Mouse (Mus musculus): Measurements from ENCODE around the gene Tekt5. TPM values are rescaled to one million over a fixed set of nuclear protein-coding genes. Genes with fewer than 3 reads are reported as not detected.

Gene Tekt5
- polyA plus RNA-seq, 1 experiment from 2014 or later: 0.32 TPM

DNA sequence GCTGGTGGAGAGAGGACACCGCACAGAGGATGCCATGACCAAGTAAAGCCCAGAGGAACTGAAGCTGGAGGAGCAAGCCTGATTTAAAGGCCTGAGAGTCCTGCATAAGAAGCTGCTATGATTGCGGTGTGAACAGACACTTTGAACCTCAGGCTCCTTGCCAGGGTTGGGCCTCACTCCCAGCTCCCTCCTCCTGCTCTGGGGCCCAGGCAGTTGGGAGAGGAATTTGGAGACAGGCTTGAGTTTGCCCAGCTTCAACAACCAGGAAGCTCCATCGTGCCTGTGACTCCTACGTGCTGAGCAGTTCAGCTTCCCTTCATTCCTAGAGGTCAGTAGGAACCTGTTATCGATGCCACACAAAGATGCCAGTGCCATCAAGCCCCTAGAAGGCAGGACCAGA, 45.9 kb downstream of the Tekt5 start:
- Histone ChIP-seq H3K4me1 (ENCODE audit: control insufficient read depth in 2 of 2, insufficient read depth in 2 of 2, low read length in 2 of 2) (peaks cover 22 to 25% of the 10 kb centered on the region in 2 experiments), H3K4me2 (ENCODE audit: low read length) (peak overlapping the region; percentile 34)
- peak; percentile 11; the same call in 1 of the 2 replicates for ATAC-seq (ENCODE audit: insufficient number of reproducible peaks, insufficient read depth, low FRiP score, low read depth)

DNA sequence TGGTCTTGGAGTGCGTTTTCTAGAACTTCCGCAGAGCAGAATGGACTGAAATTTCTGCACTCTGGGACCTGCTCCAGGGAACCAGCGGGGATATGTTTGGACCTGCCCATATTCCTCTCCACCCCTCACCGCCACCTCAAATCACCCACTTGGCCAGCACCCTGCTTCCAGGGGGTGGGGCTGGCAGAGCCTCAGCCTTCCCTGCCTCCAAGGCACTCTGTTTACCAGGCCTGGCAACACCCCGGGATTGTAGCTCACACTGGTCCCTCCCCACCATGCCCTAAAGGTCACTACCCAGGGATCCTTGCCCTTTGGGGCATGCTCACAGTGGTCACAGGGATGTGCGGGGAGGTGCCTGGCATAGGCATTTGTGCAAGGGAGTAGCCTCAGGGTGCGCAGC, 47.7 kb downstream of the Tekt5 start:
- H3K27me3 ChIP-seq (ENCODE audit: control insufficient read depth, insufficient read depth, low read length): no peaks in the 10 kb centered on the region
- no peaks in the 10 kb centered on the region for H3K36me3 ChIP-seq (ENCODE audit: control insufficient read depth, insufficient read depth, low read length)
- H3K9ac ChIP-seq (ENCODE audit: low read length): no peak overlapping the region
- no peak overlapping the region for H3K4me2 ChIP-seq (ENCODE audit: low read length)
- ATAC-seq (ENCODE audit: insufficient number of reproducible peaks, insufficient read depth, low FRiP score, low read depth): no peak
- no peak overlapping the region for H3K27ac ChIP-seq (replicated peaks in 1 of 2; ENCODE audit: control insufficient read depth in 1 of 2, insufficient read depth in 1 of 2, low read depth in 2 of 2, low read length in 2 of 2)
- H3K4me3 ChIP-seq (ENCODE audit: control insufficient read depth in 1 of 2, insufficient read depth in 1 of 2, low read depth in 1 of 2, low read length in 2 of 2): no peak overlapping the region
- H3K9me3 ChIP-seq (ENCODE audit: control insufficient read depth, low read length): no peaks in the 10 kb centered on the region
- H3K4me1 ChIP-seq (ENCODE audit: control insufficient read depth in 2 of 2, insufficient read depth in 2 of 2, low read length in 2 of 2): peaks cover 22 to 24% of the 10 kb centered on the region in 2 experiments
- 89% methylated on average over 7 of the region's 7 CpGs for WGBS

More for the DNA sequence above, 45.9 kb downstream of the Tekt5 start:
- no peak overlapping the region for H3K9ac ChIP-seq (ENCODE audit: low read length)
- no peak overlapping the region for H3K4me3 ChIP-seq (ENCODE audit: control insufficient read depth in 1 of 2, insufficient read depth in 1 of 2, low read depth in 1 of 2, low read length in 2 of 2)
- WGBS: 26% methylated on average over 5 of the region's 5 CpGs
- H3K27me3 ChIP-seq (ENCODE audit: control insufficient read depth, insufficient read depth, low read length): no peaks in the 10 kb centered on the region
- H3K9me3 ChIP-seq (ENCODE audit: control insufficient read depth, low read length): no peaks in the 10 kb centered on the region
- no peaks in the 10 kb centered on the region for H3K36me3 ChIP-seq (ENCODE audit: control insufficient read depth, insufficient read depth, low read length)
- H3K27ac ChIP-seq (replicated peaks in 1 of 2; ENCODE audit: control insufficient read depth in 1 of 2, insufficient read depth in 1 of 2, low read depth in 2 of 2, low read length in 2 of 2): peak overlapping the region; percentile 58 to 88

DNA sequence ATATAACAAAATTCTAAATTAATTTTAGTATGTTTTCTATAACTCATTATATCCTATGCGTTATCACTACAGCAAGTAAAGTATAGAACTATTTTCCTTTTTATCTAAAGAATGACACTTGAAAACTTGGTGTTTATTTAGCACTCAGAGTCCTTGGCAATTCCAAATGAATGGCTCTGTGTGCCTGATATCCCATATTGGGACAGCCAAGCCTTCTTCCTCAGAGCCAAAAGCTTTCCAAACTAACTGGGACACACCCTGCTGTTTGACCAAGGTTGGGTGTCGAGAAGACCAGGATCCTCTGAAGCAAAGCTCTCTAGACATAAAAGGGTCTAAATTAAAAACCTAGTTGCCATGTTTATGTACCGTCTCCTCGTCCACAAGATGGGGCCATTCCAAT, 54.2 kb downstream of the Tekt5 start:
- 73% methylated on average over 4 of the region's 4 CpGs for WGBS
- no peaks in the 10 kb centered on the region for H3K27me3 ChIP-seq (ENCODE audit: control insufficient read depth, insufficient read depth, low read length)
- H3K27ac ChIP-seq (replicated peaks in 1 of 2; ENCODE audit: control insufficient read depth in 1 of 2, insufficient read depth in 1 of 2, low read depth in 2 of 2, low read length in 2 of 2): no peak overlapping the region
- no peak overlapping the region for H3K4me2 ChIP-seq (ENCODE audit: low read length)
- no peaks in the 10 kb centered on the region for H3K9me3 ChIP-seq (ENCODE audit: control insufficient read depth, low read length)
- no peak overlapping the region for H3K9ac ChIP-seq (ENCODE audit: low read length)
- no peaks in the 10 kb centered on the region for H3K36me3 ChIP-seq (ENCODE audit: control insufficient read depth, insufficient read depth, low read length)
- H3K4me1 ChIP-seq (ENCODE audit: control insufficient read depth in 2 of 2, insufficient read depth in 2 of 2, low read length in 2 of 2): peaks cover 12 to 17% of the 10 kb centered on the region in 2 experiments
- ATAC-seq (ENCODE audit: insufficient number of reproducible peaks, insufficient read depth, low FRiP score, low read depth): no peak
- no peak overlapping the region for H3K4me3 ChIP-seq (ENCODE audit: control insufficient read depth in 1 of 2, insufficient read depth in 1 of 2, low read depth in 1 of 2, low read length in 2 of 2)

DNA sequence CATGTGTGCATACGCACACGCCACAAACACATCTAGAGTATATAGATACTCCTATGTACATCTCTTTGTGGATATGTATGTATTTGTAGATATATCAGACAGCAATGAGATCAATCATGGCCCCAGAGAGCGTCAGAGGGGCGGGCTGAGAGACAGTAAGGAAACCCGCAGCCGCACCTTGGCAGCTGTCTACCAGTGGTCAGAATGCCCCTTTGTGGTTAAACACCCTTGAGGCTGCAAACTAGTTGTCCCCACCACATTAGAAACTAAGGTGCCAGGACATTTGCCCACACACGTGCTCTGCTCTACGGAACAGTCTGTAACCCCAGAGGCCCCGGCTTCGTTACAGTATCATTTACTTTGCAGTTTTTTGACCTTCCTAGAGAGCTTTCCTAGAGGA, 55.4 kb downstream of the Tekt5 start:
- no peaks in the 10 kb centered on the region for H3K36me3 ChIP-seq (ENCODE audit: control insufficient read depth, insufficient read depth, low read length)
- no peaks in the 10 kb centered on the region for H3K9me3 ChIP-seq (ENCODE audit: control insufficient read depth, low read length)
- WGBS: 92% methylated on average over 10 of the region's 10 CpGs
- no peak overlapping the region for H3K27ac ChIP-seq (replicated peaks in 1 of 2; ENCODE audit: control insufficient read depth in 1 of 2, insufficient read depth in 1 of 2, low read depth in 2 of 2, low read length in 2 of 2)
- no peak overlapping the region for H3K4me2 ChIP-seq (ENCODE audit: low read length)
- H3K27me3 ChIP-seq (ENCODE audit: control insufficient read depth, insufficient read depth, low read length): no peaks in the 10 kb centered on the region
- no peak for ATAC-seq (ENCODE audit: insufficient number of reproducible peaks, insufficient read depth, low FRiP score, low read depth)
- no peak overlapping the region for H3K9ac ChIP-seq (ENCODE audit: low read length)
- H3K4me3 ChIP-seq (ENCODE audit: control insufficient read depth in 1 of 2, insufficient read depth in 1 of 2, low read depth in 1 of 2, low read length in 2 of 2): no peak overlapping the region
- peaks cover 12 to 17% of the 10 kb centered on the region in 2 experiments for H3K4me1 ChIP-seq (ENCODE audit: control insufficient read depth in 2 of 2, insufficient read depth in 2 of 2, low read length in 2 of 2)

DNA sequence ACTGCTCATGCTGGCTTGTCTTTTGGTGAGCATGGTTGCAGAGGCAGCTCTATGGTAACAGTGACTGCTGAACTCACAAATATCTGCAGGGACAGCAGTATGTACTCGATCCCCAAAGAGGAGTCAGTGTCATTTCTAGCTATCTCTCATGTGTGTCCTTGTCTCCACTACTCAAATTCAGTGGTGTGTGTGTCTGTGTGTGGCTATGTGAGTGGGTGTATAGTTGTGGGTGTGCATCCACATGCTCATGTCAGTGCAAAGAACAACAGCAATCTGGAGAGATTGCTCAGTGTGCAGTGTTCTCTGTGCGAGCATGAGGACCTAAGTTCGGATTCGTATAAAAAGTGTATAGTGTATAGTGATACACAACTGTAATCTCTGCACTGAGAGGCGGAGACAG, 56.7 kb downstream of the Tekt5 start:
- ATAC-seq (ENCODE audit: insufficient number of reproducible peaks, insufficient read depth, low FRiP score, low read depth): no peak
- Histone ChIP-seq H3K36me3 (ENCODE audit: control insufficient read depth, insufficient read depth, low read length) (no peaks in the 10 kb centered on the region), H3K4me1 (ENCODE audit: control insufficient read depth in 2 of 2, insufficient read depth in 2 of 2, low read length in 2 of 2) (peaks cover 12 to 17% of the 10 kb centered on the region in 2 experiments), H3K4me3 (ENCODE audit: control insufficient read depth in 1 of 2, insufficient read depth in 1 of 2, low read depth in 1 of 2, low read length in 2 of 2) (no peak overlapping the region), H3K9me3 (ENCODE audit: control insufficient read depth, low read length) (no peaks in the 10 kb centered on the region), H3K27me3 (ENCODE audit: control insufficient read depth, insufficient read depth, low read length) (no peaks in the 10 kb centered on the region), H3K4me2 (ENCODE audit: low read length) (no peak overlapping the region), H3K27ac (replicated peaks in 1 of 2; ENCODE audit: control insufficient read depth in 1 of 2, insufficient read depth in 1 of 2, low read depth in 2 of 2, low read length in 2 of 2) (no peak overlapping the region; a peak in 2 of 4 replicates), H3K9ac (ENCODE audit: low read length) (no peak overlapping the region)
- WGBS: 78% methylated on average over 5 of the region's 5 CpGs

DNA sequence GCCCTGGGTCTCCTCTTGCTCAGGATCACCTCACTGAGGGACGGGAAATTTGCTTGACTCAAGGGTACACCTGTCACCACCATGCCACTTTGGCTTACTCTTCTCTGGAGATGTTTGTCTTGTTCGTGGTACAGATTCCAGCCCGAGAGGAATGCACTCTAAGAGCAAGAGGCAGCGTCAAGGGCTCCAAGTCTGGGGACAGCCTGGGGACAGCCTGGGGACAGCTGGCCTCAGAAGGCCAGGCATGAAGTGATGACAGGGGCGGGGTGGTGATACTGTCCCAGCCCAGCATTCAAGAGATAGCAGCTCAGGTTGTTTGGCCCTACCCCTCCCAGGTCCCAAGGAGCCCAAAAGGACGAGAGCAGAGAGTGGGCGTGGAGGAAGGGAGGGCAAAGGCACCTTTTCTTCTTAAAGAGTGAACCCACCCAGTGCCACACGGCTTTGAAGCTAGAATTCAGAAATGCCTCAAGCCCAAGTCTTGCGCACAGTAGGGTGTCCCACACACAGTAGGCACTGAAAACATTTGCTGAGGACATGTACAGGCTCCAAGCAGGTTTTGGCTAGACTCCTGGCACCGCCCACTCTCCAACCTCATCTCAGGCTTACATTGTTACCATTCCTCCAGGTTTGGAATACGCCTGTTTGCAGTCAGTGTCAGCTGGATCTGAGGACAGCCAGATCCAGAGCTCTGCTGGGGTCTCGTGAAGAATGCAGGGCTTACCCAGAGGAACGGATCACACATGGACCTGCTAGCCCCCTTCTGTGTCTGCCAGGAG, 57.7 kb downstream of the Tekt5 start:
- H3K4me2 ChIP-seq (ENCODE audit: low read length): no peak overlapping the region
- no peaks in the 10 kb centered on the region for H3K27me3 ChIP-seq (ENCODE audit: control insufficient read depth, insufficient read depth, low read length)
- peaks cover 12 to 17% of the 10 kb centered on the region in 2 experiments for H3K4me1 ChIP-seq (ENCODE audit: control insufficient read depth in 2 of 2, insufficient read depth in 2 of 2, low read length in 2 of 2)
- H3K36me3 ChIP-seq (ENCODE audit: control insufficient read depth, insufficient read depth, low read length): no peaks in the 10 kb centered on the region
- ATAC-seq (ENCODE audit: insufficient number of reproducible peaks, insufficient read depth, low FRiP score, low read depth): peak; percentile 58; the same call in 1 of the 2 replicates
- H3K27ac ChIP-seq (replicated peaks in 1 of 2; ENCODE audit: control insufficient read depth in 1 of 2, insufficient read depth in 1 of 2, low read depth in 2 of 2, low read length in 2 of 2): peak overlapping the region; percentile 40 to 66
- H3K9ac ChIP-seq (ENCODE audit: low read length): no peak overlapping the region
- WGBS: 38% methylated on average over 13 of the region's 13 CpGs
- H3K4me3 ChIP-seq (ENCODE audit: control insufficient read depth in 1 of 2, insufficient read depth in 1 of 2, low read depth in 1 of 2, low read length in 2 of 2): no peak overlapping the region
- H3K9me3 ChIP-seq (ENCODE audit: control insufficient read depth, low read length): no peaks in the 10 kb centered on the region

DNA sequence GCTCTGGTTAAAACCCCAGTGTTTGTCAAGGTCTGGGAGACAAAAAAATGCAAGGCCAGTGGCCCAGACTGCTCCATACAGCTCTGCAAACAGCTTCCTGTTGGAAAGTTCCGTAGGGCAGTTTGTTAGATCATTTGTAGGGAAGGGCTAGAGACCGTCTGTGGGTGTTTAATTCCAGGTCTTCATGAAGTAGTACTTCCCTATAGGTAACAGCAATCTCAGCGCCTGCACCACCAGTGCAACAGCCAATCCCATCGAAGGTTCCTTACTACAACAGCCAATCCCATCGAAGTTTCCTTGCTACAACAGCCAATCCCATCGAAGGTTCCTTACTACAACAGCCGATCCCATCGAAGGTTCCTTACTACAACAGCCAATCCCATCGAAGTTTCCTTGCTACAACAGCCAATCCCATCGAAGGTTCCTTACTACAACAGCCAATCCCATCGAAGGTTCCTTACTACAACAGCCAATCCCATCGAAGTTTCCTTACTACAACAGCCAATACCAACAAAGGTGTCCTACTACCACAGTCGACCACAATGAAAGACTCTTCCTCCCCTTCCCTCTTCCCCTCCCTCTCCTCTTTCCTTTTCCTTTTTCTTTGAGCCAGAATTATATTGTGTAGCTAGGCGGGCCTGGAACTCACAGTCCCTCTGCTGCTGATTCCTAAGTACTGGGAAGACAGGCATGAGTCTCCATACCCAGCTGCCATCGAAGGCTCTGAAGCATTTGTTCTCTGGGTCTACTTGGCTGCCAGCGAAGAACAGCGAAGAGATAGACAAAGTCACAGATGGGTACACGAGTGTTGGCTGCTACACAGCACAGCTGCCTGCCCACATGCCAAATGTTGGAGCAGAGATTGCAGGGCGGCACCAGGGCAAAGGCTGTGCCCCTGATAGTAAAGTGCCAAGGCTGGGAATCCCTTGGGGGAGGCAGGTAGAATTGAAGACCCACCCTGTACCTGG, 58.6 kb downstream of the Tekt5 start:
- no peaks in the 10 kb centered on the region for H3K36me3 ChIP-seq (ENCODE audit: control insufficient read depth, insufficient read depth, low read length)
- ATAC-seq (ENCODE audit: insufficient number of reproducible peaks, insufficient read depth, low FRiP score, low read depth): no peak
- no peaks in the 10 kb centered on the region for H3K27me3 ChIP-seq (ENCODE audit: control insufficient read depth, insufficient read depth, low read length)
- H3K9ac ChIP-seq (ENCODE audit: low read length): no peak overlapping the region
- H3K27ac ChIP-seq (replicated peaks in 1 of 2; ENCODE audit: control insufficient read depth in 1 of 2, insufficient read depth in 1 of 2, low read depth in 2 of 2, low read length in 2 of 2): peak overlapping the region in 1 of 2 experiments; percentile 66; a peak in 1 of 4 replicates
- no peak overlapping the region for H3K4me3 ChIP-seq (ENCODE audit: control insufficient read depth in 1 of 2, insufficient read depth in 1 of 2, low read depth in 1 of 2, low read length in 2 of 2)
- H3K4me1 ChIP-seq (ENCODE audit: control insufficient read depth in 2 of 2, insufficient read depth in 2 of 2, low read length in 2 of 2): peaks cover 12 to 16% of the 10 kb centered on the region in 2 experiments
- no peak overlapping the region for H3K4me2 ChIP-seq (ENCODE audit: low read length)
- WGBS: 85% methylated on average over 19 of the region's 19 CpGs
- no peaks in the 10 kb centered on the region for H3K9me3 ChIP-seq (ENCODE audit: control insufficient read depth, low read length)
